Mouse (Mus musculus): Measurements from ENCODE around the gene Tubg2. TPM values are rescaled to one million over a fixed set of nuclear protein-coding genes. Genes with fewer than 3 reads are reported as not detected.
A peak's percentile ranks its signal among the peaks of the same experiment; 100 is the strongest.

Gene Tubg2
- polyA plus RNA-seq, 1 experiment from 2014 or later: 3.6 TPM

- H3K4me2 ChIP-seq (replicated peaks; ENCODE audit: low read depth, low read length): 0 out of 2 replicates have a peak overlapping the region, but pooled peaks have one; percentile 15
- peaks cover 22% of the 10 kb centered on the region; the same call in 1 of the 2 replicates for H3K4me1 ChIP-seq (ENCODE audit: control insufficient read depth, insufficient read depth, low read length)
- WGBS: 73% methylated on average over 14 of the region's 14 CpGs
- no peak overlapping the region for H3K27ac ChIP-seq (ENCODE audit: low read length)
- peaks cover 59% of the 10 kb centered on the region for H3K36me3 ChIP-seq (ENCODE audit: control insufficient read depth, insufficient read depth, low read length)
- no peak overlapping the region for H3K4me3 ChIP-seq (ENCODE audit: low read depth, low read length)
- no peak for ATAC-seq (ENCODE audit: insufficient number of reproducible peaks, insufficient read depth, low FRiP score, low read depth)
- no peaks in the 10 kb centered on the region for H3K9me3 ChIP-seq (ENCODE audit: control insufficient read depth, low read depth, low read length)
- H3K27me3 ChIP-seq (ENCODE audit: control insufficient read depth, insufficient read depth, low read length): peaks cover 10% of the 10 kb centered on the region; the same call in 1 of the 2 replicates
- H3K9ac ChIP-seq (replicated peaks; ENCODE audit: low read depth, low read length): no peak overlapping the region
Measured at GRCm38 (mm10) chr11:101166357-101166756, 10.7 kb downstream of the Tubg2 start.

GRCm38 (mm10) chr11:101167211-101167962 is 11.7 kb downstream of the Tubg2 start:
- no peak overlapping the region for H3K4me2 ChIP-seq (replicated peaks; ENCODE audit: low read depth, low read length)
- H3K36me3 ChIP-seq (ENCODE audit: control insufficient read depth, insufficient read depth, low read length): peaks cover 49% of the 10 kb centered on the region
- H3K4me3 ChIP-seq (ENCODE audit: low read depth, low read length): no peak overlapping the region
- no peak for ATAC-seq (ENCODE audit: insufficient number of reproducible peaks, insufficient read depth, low FRiP score, low read depth)
- H3K27me3 ChIP-seq (ENCODE audit: control insufficient read depth, insufficient read depth, low read length): peaks cover 10% of the 10 kb centered on the region; the same call in 1 of the 2 replicates
- peaks cover 23% of the 10 kb centered on the region for H3K4me1 ChIP-seq (ENCODE audit: control insufficient read depth, insufficient read depth, low read length)
- H3K27ac ChIP-seq (ENCODE audit: low read length): no peak overlapping the region
- H3K9ac ChIP-seq (replicated peaks; ENCODE audit: low read depth, low read length): no peak overlapping the region
- H3K9me3 ChIP-seq (ENCODE audit: control insufficient read depth, low read depth, low read length): no peaks in the 10 kb centered on the region
- WGBS: 78% methylated on average over 19 of the region's 19 CpGs

GRCm38 (mm10) chr11:101167963-101168300 is 12.2 kb downstream of the Tubg2 start:
- Histone ChIP-seq H3K36me3 (ENCODE audit: control insufficient read depth, insufficient read depth, low read length) (peaks cover 44% of the 10 kb centered on the region), H3K4me3 (ENCODE audit: low read depth, low read length) (no peak overlapping the region), H3K27ac (ENCODE audit: low read length) (no peak overlapping the region), H3K9me3 (ENCODE audit: control insufficient read depth, low read depth, low read length) (no peaks in the 10 kb centered on the region), H3K4me2 (replicated peaks; ENCODE audit: low read depth, low read length) (no peak overlapping the region), H3K4me1 (ENCODE audit: control insufficient read depth, insufficient read depth, low read length) (peaks cover 24% of the 10 kb centered on the region), H3K27me3 (ENCODE audit: control insufficient read depth, insufficient read depth, low read length) (peaks cover 10% of the 10 kb centered on the region; the same call in 1 of the 2 replicates), H3K9ac (replicated peaks; ENCODE audit: low read depth, low read length) (no peak overlapping the region)
- WGBS: 70% methylated on average over 8 of the region's 8 CpGs
- no peak for ATAC-seq (ENCODE audit: insufficient number of reproducible peaks, insufficient read depth, low FRiP score, low read depth)

- WGBS: 72% methylated on average over 18 of the region's 18 CpGs
- H3K27me3 ChIP-seq (ENCODE audit: control insufficient read depth, insufficient read depth, low read length): peaks cover 10% of the 10 kb centered on the region; the same call in 1 of the 2 replicates
- H3K4me1 ChIP-seq (ENCODE audit: control insufficient read depth, insufficient read depth, low read length): peaks cover 24% of the 10 kb centered on the region
Measured at GRCm38 (mm10) chr11:101168301-101168980, 12.7 kb downstream of the Tubg2 start.

GRCm38 (mm10) chr11:101169301-101170107 is 13.8 kb downstream of the Tubg2 start:
- no peak overlapping the region for H3K27ac ChIP-seq (ENCODE audit: low read length)

More at GRCm38 (mm10) chr11:101168301-101168980, 12.7 kb downstream of the Tubg2 start:
- H3K4me2 ChIP-seq (replicated peaks; ENCODE audit: low read depth, low read length): peak overlapping the region; percentile 67
- no peak overlapping the region for H3K27ac ChIP-seq (ENCODE audit: low read length)
- H3K36me3 ChIP-seq (ENCODE audit: control insufficient read depth, insufficient read depth, low read length): peaks cover 40% of the 10 kb centered on the region
- no peak for ATAC-seq (ENCODE audit: insufficient number of reproducible peaks, insufficient read depth, low FRiP score, low read depth)
- H3K9ac ChIP-seq (replicated peaks; ENCODE audit: low read depth, low read length): peak overlapping the region; percentile 45; the same call in 1 of the 2 replicates
- peak overlapping the region; percentile 54 for H3K4me3 ChIP-seq (ENCODE audit: low read depth, low read length)
- no peaks in the 10 kb centered on the region for H3K9me3 ChIP-seq (ENCODE audit: control insufficient read depth, low read depth, low read length)

GRCm38 (mm10) chr11:101170354-101170810 is 14.7 kb downstream of the Tubg2 start, which contains the start of gene Cntnap1:
Gene Cntnap1 (plus strand): TSS chr11:101170523.
- H3K4me2 ChIP-seq (replicated peaks; ENCODE audit: low read depth, low read length): peak within 1 kb of the TSS; percentile 67
- no peak for ATAC-seq (ENCODE audit: insufficient number of reproducible peaks, insufficient read depth, low FRiP score, low read depth)
- H3K4me3 ChIP-seq (ENCODE audit: low read depth, low read length): peak within 1 kb of the TSS; percentile 54
- peaks cover 28% of the 10 kb centered on the region for H3K36me3 ChIP-seq (ENCODE audit: control insufficient read depth, insufficient read depth, low read length)
- peaks cover 37% of the 10 kb centered on the region for H3K4me1 ChIP-seq (ENCODE audit: control insufficient read depth, insufficient read depth, low read length)
- no peaks in the 10 kb centered on the region for H3K9me3 ChIP-seq (ENCODE audit: control insufficient read depth, low read depth, low read length)
- WGBS: under 1% methylated on average over 35 of the region's 35 CpGs
- peak within 1 kb of the TSS; percentile 82 for H3K27ac ChIP-seq (ENCODE audit: low read length)
- peak within 1 kb of the TSS; percentile 45 for H3K9ac ChIP-seq (replicated peaks; ENCODE audit: low read depth, low read length)
- H3K27me3 ChIP-seq (ENCODE audit: control insufficient read depth, insufficient read depth, low read length): 0 out of 2 replicates have a peak, but pooled peaks cover 7% of the 10 kb centered on the region

More at GRCm38 (mm10) chr11:101169301-101170107, 13.8 kb downstream of the Tubg2 start:
- H3K9me3 ChIP-seq (ENCODE audit: control insufficient read depth, low read depth, low read length): no peaks in the 10 kb centered on the region
- H3K27me3 ChIP-seq (ENCODE audit: control insufficient read depth, insufficient read depth, low read length): peaks cover 10% of the 10 kb centered on the region; the same call in 1 of the 2 replicates
- WGBS: 16% methylated on average over 17 of the region's 17 CpGs
- ATAC-seq (ENCODE audit: insufficient number of reproducible peaks, insufficient read depth, low FRiP score, low read depth): no peak
- peaks cover 31% of the 10 kb centered on the region for H3K36me3 ChIP-seq (ENCODE audit: control insufficient read depth, insufficient read depth, low read length)
- H3K4me3 ChIP-seq (ENCODE audit: low read depth, low read length): peak overlapping the region; percentile 54
- H3K9ac ChIP-seq (replicated peaks; ENCODE audit: low read depth, low read length): peak overlapping the region; percentile 45
- peaks cover 29% of the 10 kb centered on the region for H3K4me1 ChIP-seq (ENCODE audit: control insufficient read depth, insufficient read depth, low read length)
- H3K4me2 ChIP-seq (replicated peaks; ENCODE audit: low read depth, low read length): peak overlapping the region; percentile 67

- peak within 1 kb of the TSS; percentile 95 for H3K27ac ChIP-seq (ENCODE audit: low read length)
- under 1% methylated on average over 39 of the region's 50 CpGs for WGBS
- peak within 1 kb of the TSS; percentile 79 for H3K4me2 ChIP-seq (replicated peaks; ENCODE audit: low read depth, low read length)
- peaks cover 24% of the 10 kb centered on the region for H3K36me3 ChIP-seq (ENCODE audit: control insufficient read depth, insufficient read depth, low read length)
- H3K9ac ChIP-seq (replicated peaks; ENCODE audit: low read depth, low read length): peak within 1 kb of the TSS; percentile 45
- H3K4me1 ChIP-seq (ENCODE audit: control insufficient read depth, insufficient read depth, low read length): peaks cover 37% of the 10 kb centered on the region
- no peaks in the 10 kb centered on the region for H3K9me3 ChIP-seq (ENCODE audit: control insufficient read depth, low read depth, low read length)
- peak within 1 kb of the TSS; percentile 54 for H3K4me3 ChIP-seq (ENCODE audit: low read depth, low read length)
- peak; percentile 94 for ATAC-seq (ENCODE audit: insufficient number of reproducible peaks, insufficient read depth, low FRiP score, low read depth)
- H3K27me3 ChIP-seq (ENCODE audit: control insufficient read depth, insufficient read depth, low read length): 0 out of 2 replicates have a peak, but pooled peaks cover 7% of the 10 kb centered on the region
Measured at GRCm38 (mm10) chr11:101170811-101171610, 15.3 kb downstream of the Tubg2 start, which contains the start of gene Plekhh3. Gene Plekhh3 (minus strand): TSS chr11:101171351.

All from stomach, embryonic 14.5 days (tissue).